Mouse (Mus musculus) MEL (cell line): ENCODE measurements around the gene Nod1. TPM values are rescaled to one million over a fixed set of nuclear protein-coding genes. Genes with fewer than 3 reads are reported as not detected.
A peak's percentile ranks its signal among the peaks of the same experiment; 100 is the strongest.

ENCODE experiments used
- DNase-seq: peaks from one replicate; pipeline ENCODE4 v3.0.0; 2011; ENCODE audit warnings: low read depth, low spot score
- H3K27ac ChIP-seq: 2 replicates; pipeline ENCODE4 v1.5.1; 2012; ENCODE audit warnings: low read depth, mild to moderate bottlenecking, control low read depth, low read length, moderate library complexity; ENCODE audit not compliant: control insufficient read depth
- H3K27me3 ChIP-seq, 2 experiments: fragments of 150-350 bp in 1 of 2; sonication (generic) in 1 of 2; 2 replicates each; pipeline ENCODE4 v1.6.1; 2012; ENCODE audit warnings: low read length in 2 of 2, mild to moderate bottlenecking in 2 of 2, improper control_type of control experiment in 1 of 2, moderate library complexity in 1 of 2; ENCODE audit not compliant: insufficient read depth in 2 of 2, control insufficient read depth in 1 of 2
- H3K36me3 ChIP-seq, 2 experiments: 2 replicates each; pipeline ENCODE4 v1.6.1; 2012 to 2014; ENCODE audit warnings: low read length in 2 of 2, improper control_type of control experiment in 1 of 2, inconsistent platforms in 1 of 2, mild to moderate bottlenecking in 1 of 2; ENCODE audit not compliant: insufficient read depth in 2 of 2, control insufficient read depth in 1 of 2
- H3K4me1 ChIP-seq, 2 experiments: fragments of 150-350 bp in 1 of 2; sonication (generic) in 1 of 2; 2 replicates each; pipeline ENCODE4 v1.6.1; 2012; ENCODE audit warnings: low read length in 2 of 2, improper control_type of control experiment in 1 of 2, mild to moderate bottlenecking in 1 of 2; ENCODE audit not compliant: insufficient read depth in 2 of 2, control insufficient read depth in 1 of 2
- H3K4me3 ChIP-seq, 2 experiments: fragments of 150-350 bp in 1 of 2; sonication (generic) in 1 of 2; 2 replicates each; pipeline ENCODE4 v1.5.1; 2012; ENCODE audit warnings: low read depth in 2 of 2, low read length in 2 of 2, mild to moderate bottlenecking in 2 of 2, moderate library complexity in 2 of 2, control low read depth in 1 of 2, improper control_type of control experiment in 1 of 2; ENCODE audit not compliant: control insufficient read depth in 1 of 2, insufficient read depth in 1 of 2
- H3K79me2 ChIP-seq: 2 replicates; pipeline ENCODE4 v1.6.1; 2012; ENCODE audit warnings: mild to moderate bottlenecking, low read length, moderate library complexity; ENCODE audit not compliant: control insufficient read depth, poor library complexity, insufficient read depth
- H3K9ac ChIP-seq: 2 replicates; pipeline ENCODE4 v1.6.1; 2012; ENCODE audit warnings: low read depth, mild to moderate bottlenecking, control low read depth, low read length, moderate library complexity; ENCODE audit not compliant: control insufficient read depth, poor library complexity, severe bottlenecking
- H3K9me3 ChIP-seq: fragments of 150-350 bp; sonication (generic); replicated peaks from 2 replicates; pipeline ENCODE4 v1.6.1; 2012; ENCODE audit warnings: mild to moderate bottlenecking, low read length, improper control_type of control experiment, moderate library complexity; ENCODE audit not compliant: insufficient read depth
- BHLHE40 ChIP-seq: IDR thresholded peaks from 2 replicates; pipeline ENCODE4 v1.6.1; 2012; ENCODE audit warnings: low read depth, mild to moderate bottlenecking, inconsistent platforms, low read length, improper control_type of control experiment, borderline replicate concordance
- CHD1 ChIP-seq: IDR thresholded peaks from 2 replicates; pipeline ENCODE4 v1.6.1; 2012; ENCODE audit warnings: low read depth, mild to moderate bottlenecking, inconsistent platforms, low read length, improper control_type of control experiment
- CHD2 ChIP-seq: IDR thresholded peaks from 2 replicates; pipeline ENCODE4 v1.6.1; 2011; ENCODE audit warnings: low read length, improper control_type of control experiment
- CTCF ChIP-seq, 3 experiments: IDR thresholded peaks in 2 of 3; conservative IDR thresholded peaks in 1 of 3; 2 replicates each; pipeline ENCODE4 v1.5.1; 2011 to 2012; ENCODE audit warnings: low read length in 3 of 3, low read depth in 2 of 3, mild to moderate bottlenecking in 2 of 3, improper control_type of control experiment in 1 of 3, inconsistent platforms in 1 of 3, mixed read lengths in 1 of 3, moderate library complexity in 1 of 3; ENCODE audit not compliant: control insufficient read depth in 1 of 3, insufficient read depth in 1 of 3, poor library complexity in 1 of 3, severe bottlenecking in 1 of 3
- ELF1 ChIP-seq: IDR thresholded peaks from 2 replicates; pipeline ENCODE4 v1.6.1; 2014; ENCODE audit warnings: low read depth, mild to moderate bottlenecking, inconsistent platforms, low read length, improper control_type of control experiment, moderate library complexity
- EP300 ChIP-seq, 2 experiments: IDR thresholded peaks; 2 replicates each; pipeline ENCODE4 v1.6.1; 2011; ENCODE audit warnings: improper control_type of control experiment in 2 of 2, low read length in 2 of 2, low read depth in 1 of 2, mild to moderate bottlenecking in 1 of 2
- GABPA ChIP-seq: IDR thresholded peaks from 2 replicates; pipeline ENCODE4 v1.6.1; 2012; ENCODE audit warnings: low read depth, mild to moderate bottlenecking, inconsistent platforms, low read length, improper control_type of control experiment, moderate library complexity
- HCFC1 ChIP-seq: IDR thresholded peaks from 2 replicates; pipeline ENCODE4 v1.6.1; 2012; ENCODE audit warnings: low read depth, mild to moderate bottlenecking, inconsistent platforms, low read length, improper control_type of control experiment, moderate library complexity
- JUND ChIP-seq: IDR thresholded peaks from 2 replicates; pipeline ENCODE4 v1.6.1; 2011; ENCODE audit warnings: low read depth, mild to moderate bottlenecking, improper control_type of control experiment, low read length
- KAT2A ChIP-seq: conservative IDR thresholded peaks from 2 replicates; pipeline ENCODE4 v1.6.1; 2012; ENCODE audit warnings: low read depth, low read length, improper control_type of control experiment, inconsistent platforms
- MAZ ChIP-seq: IDR thresholded peaks from 2 replicates; pipeline ENCODE4 v1.6.1; 2012; ENCODE audit warnings: low read depth, mild to moderate bottlenecking, inconsistent platforms, low read length, improper control_type of control experiment
- MXI1 ChIP-seq: IDR thresholded peaks from 2 replicates; pipeline ENCODE4 v1.6.1; 2011; ENCODE audit warnings: mild to moderate bottlenecking, low read depth, low read length, improper control_type of control experiment
- MYB ChIP-seq: IDR thresholded peaks from 2 replicates; pipeline ENCODE4 v1.6.1; 2011; ENCODE audit warnings: mild to moderate bottlenecking, low read depth, low read length, improper control_type of control experiment
- POLR2A ChIP-seq, 2 experiments: IDR thresholded peaks; 2 replicates each; pipeline ENCODE4 v1.6.1; 2011 to 2012; ENCODE audit warnings: low read length in 2 of 2, mild to moderate bottlenecking in 2 of 2, control low read depth in 1 of 2, improper control_type of control experiment in 1 of 2, low read depth in 1 of 2, moderate library complexity in 1 of 2; ENCODE audit not compliant: control insufficient read depth in 1 of 2, insufficient read depth in 1 of 2, poor library complexity in 1 of 2
- POLR2AphosphoS2 ChIP-seq: IDR thresholded peaks from 2 replicates; pipeline ENCODE4 v1.6.1; 2011; ENCODE audit warnings: low read length, improper control_type of control experiment
- SIN3A ChIP-seq: IDR thresholded peaks from 2 replicates; pipeline ENCODE4 v1.6.1; 2012; ENCODE audit warnings: low read length, improper control_type of control experiment, inconsistent platforms
- TAL1 ChIP-seq: IDR thresholded peaks from 2 replicates; pipeline ENCODE4 v1.6.1; 2012; ENCODE audit warnings: mild to moderate bottlenecking, inconsistent platforms, low read length, moderate library complexity, mixed read lengths
- TBP ChIP-seq: IDR thresholded peaks from 2 replicates; pipeline ENCODE4 v1.8.0; 2011; ENCODE audit warnings: low read depth, low read length, improper control_type of control experiment
- TCF12 ChIP-seq: IDR thresholded peaks from 2 replicates; pipeline ENCODE4 v1.6.1; 2014; ENCODE audit warnings: low read depth, mild to moderate bottlenecking, inconsistent platforms, low read length, improper control_type of control experiment, moderate library complexity
- UBTF ChIP-seq: IDR thresholded peaks from 2 replicates; pipeline ENCODE4 v1.6.1; 2012; ENCODE audit warnings: low read depth, mild to moderate bottlenecking, inconsistent platforms, low read length, improper control_type of control experiment, moderate library complexity, borderline replicate concordance; ENCODE audit not compliant: insufficient read depth
- USF1 ChIP-seq: IDR thresholded peaks from 2 replicates; pipeline ENCODE4 v1.6.1; 2014; ENCODE audit warnings: low read depth, mild to moderate bottlenecking, inconsistent platforms, low read length, improper control_type of control experiment, moderate library complexity
- ZNF384 ChIP-seq: IDR thresholded peaks from 2 replicates; pipeline ENCODE4 v1.6.1; 2012; ENCODE audit warnings: low read depth, mild to moderate bottlenecking, inconsistent platforms, low read length, improper control_type of control experiment
- polyA plus RNA-seq, 2 experiments: library from polyadenylated mRNA; stranded (reverse) in 1 of 2; unstranded in 1 of 2; fragments of >175 nt in 1 of 2; fragments of >200 nt in 1 of 2; gene quantifications; 2 replicates each; pipeline versions ENCODE4 v1.2.1 to v1.2.4; 2012; ENCODE audit warnings: low replicate concordance in 2 of 2, low read depth in 1 of 2; ENCODE audit not compliant: insufficient read length in 2 of 2, insufficient read depth in 1 of 2, missing spikeins in 1 of 2
- total RNA-seq: library from RNA; depleted of rRNA; stranded (reverse); fragments of 300-350 nt; gene quantifications from 2 replicates; pipeline ENCODE4 v1.2.3, GENCODE M21; 2012

Gene Nod1
- total and polyA plus RNA-seq, 3 experiments: 0.12 to 0.21 TPM; not detected in 1

- Histone ChIP-seq H3K36me3 (no peaks in the 10 kb centered on the region; a peak in 1 of 4 replicates), H3K9ac (peak overlapping the region; percentile 58; the same call in 1 of the 2 replicates), H3K4me3 (peak overlapping the region; percentile 78 to 90), H3K79me2 (no peaks in the 10 kb centered on the region), H3K27me3 (peaks cover 0 to 4% of the 10 kb centered on the region in 2 experiments; a peak in 3 of 4 replicates), H3K27ac (no peak overlapping the region), H3K9me3 (no peaks in the 10 kb centered on the region), H3K4me1 (no peaks in the 10 kb centered on the region)
- peak; percentile 36 for DNase-seq
- TF ChIP-seq CTCF (IDR thresholded peaks at IDR 0.05 in 2 of 3, conservative IDR thresholded peaks at IDR 0.05 in 1 of 3; ENCODE audit: control insufficient read depth in 1 of 3, insufficient read depth in 1 of 3, low read depth in 2 of 3, low read length in 3 of 3, poor library complexity in 1 of 3, severe bottlenecking in 1 of 3): no peak; a peak in 1 of 6 replicates
Observed at GRCm38 (mm10) chr6:54972929-54973211, 458 bp upstream of the Nod1 start.

- no peak for DNase-seq
- Histone ChIP-seq H3K9ac (no peak overlapping the region; the same call in 1 of the 2 replicates), H3K4me3 (peak overlapping the region; percentile 78 to 90; a peak in 3 of 4 replicates), H3K4me1 (no peaks in the 10 kb centered on the region), H3K27ac (no peak overlapping the region), H3K9me3 (no peaks in the 10 kb centered on the region), H3K27me3 (peaks cover 0 to 4% of the 10 kb centered on the region in 2 experiments; a peak in 3 of 4 replicates), H3K36me3 (no peaks in the 10 kb centered on the region; a peak in 1 of 4 replicates), H3K79me2 (no peaks in the 10 kb centered on the region)
- TF ChIP-seq JUND (no peak), HCFC1 (no peak), UBTF (no peak)
Observed at GRCm38 (mm10) chr6:54971731-54972110, 691 bp downstream of the Nod1 start.

GRCm38 (mm10) chr6:54970506-54970905 is 1.9 kb downstream of the Nod1 start:
- H3K79me2 ChIP-seq: no peaks in the 10 kb centered on the region
- peaks cover 0 to 2% of the 10 kb centered on the region in 2 experiments; a peak in 1 of 4 replicates for H3K4me1 ChIP-seq
- no peaks in the 10 kb centered on the region; a peak in 1 of 4 replicates for H3K36me3 ChIP-seq
- no peak for TF ChIP-seq CHD1
- TF ChIP-seq MXI1: no peak
- no peak for TF ChIP-seq POLR2AphosphoS2
- TF ChIP-seq MAZ: no peak
- TF ChIP-seq BHLHE40: no peak
- TF ChIP-seq EP300 (IDR thresholded peaks at IDR 0.05; ENCODE audit: low read depth in 1 of 2, low read length in 2 of 2): no peak
- TF ChIP-seq TBP: no peak
- TF ChIP-seq POLR2A (IDR thresholded peaks at IDR 0.05; ENCODE audit: control insufficient read depth in 1 of 2, insufficient read depth in 1 of 2, low read depth in 1 of 2, low read length in 2 of 2, poor library complexity in 1 of 2): no peak
- no peak for TF ChIP-seq TAL1
- TF ChIP-seq ELF1: no peak
- TF ChIP-seq ZNF384: no peak
- TF ChIP-seq MYB: no peak
- TF ChIP-seq USF1: no peak
- no peak for TF ChIP-seq GABPA
- TF ChIP-seq SIN3A: no peak
- TF ChIP-seq CHD2: no peak
- TF ChIP-seq TCF12: no peak
- no peak for TF ChIP-seq KAT2A
- no peak for DNase-seq
- H3K9ac ChIP-seq: no peak overlapping the region
- peaks cover 0 to 4% of the 10 kb centered on the region in 2 experiments; a peak in 3 of 4 replicates for H3K27me3 ChIP-seq
- no peak overlapping the region for H3K4me3 ChIP-seq
- H3K27ac ChIP-seq: no peak overlapping the region
- no peaks in the 10 kb centered on the region for H3K9me3 ChIP-seq
